Mouse (Mus musculus) kidney, embryonic 15.5 days (tissue): Measurements from ENCODE around the gene Frmpd2. TPM values are rescaled to one million over a fixed set of nuclear protein-coding genes. Genes with fewer than 3 reads are reported as not detected.
A peak's percentile ranks its signal among the peaks of the same experiment; 100 is the strongest.

Experiments used
- ATAC-seq: fragments of 200-750 bp; cut with Nextera tagmentation; replicated peaks from 2 replicates; pipeline ENCODE4 v1.8.0; 2017; ENCODE audit warnings: moderate TSS enrichment; ENCODE audit not compliant: low FRiP score
- H3K27ac ChIP-seq: fragments of 300-500 bp; sonication (generic); 2 replicates; pipeline ENCODE4 v1.5.1; 2015; ENCODE audit warnings: mild to moderate bottlenecking, inconsistent platforms
- H3K27me3 ChIP-seq: fragments of 300-500 bp; sonication (generic); 2 replicates; pipeline ENCODE4 v1.6.1; 2015; ENCODE audit warnings: inconsistent platforms
- H3K36me3 ChIP-seq: fragments of 300-500 bp; sonication (generic); 2 replicates; pipeline ENCODE4 v1.6.1; 2015; ENCODE audit warnings: inconsistent platforms
- H3K4me1 ChIP-seq: fragments of 300-500 bp; sonication (generic); 2 replicates; pipeline ENCODE4 v1.6.1; 2015; ENCODE audit warnings: inconsistent platforms
- H3K4me2 ChIP-seq: fragments of 300-500 bp; sonication (generic); 2 replicates; pipeline ENCODE4 v1.6.1; 2015; ENCODE audit warnings: moderate library complexity, mild to moderate bottlenecking, inconsistent platforms
- H3K4me3 ChIP-seq: fragments of 300-500 bp; sonication (generic); replicated peaks from 2 replicates; pipeline ENCODE4 v1.5.1; 2015; ENCODE audit warnings: mild to moderate bottlenecking, inconsistent platforms
- H3K9ac ChIP-seq: fragments of 300-500 bp; sonication (generic); 2 replicates; pipeline ENCODE4 v1.6.1; 2015; ENCODE audit warnings: mild to moderate bottlenecking, inconsistent platforms
- H3K9me3 ChIP-seq: fragments of 300-500 bp; sonication (generic); replicated peaks from 2 replicates; pipeline ENCODE4 v1.6.1; 2016; ENCODE audit warnings: inconsistent platforms
- WGBS: fragments of 180-500 bp; shearing (Covaris S2); methylation state at CpG from one replicate; pipeline ENCODE4 v1.1.7; 2015; ENCODE audit warnings: mixed read lengths; 5-methylcytosine and 5-hydroxymethylcytosine counted together
- polyA plus RNA-seq: library from polyadenylated mRNA; unstranded; fragments of >200 nt; fragmentation: Nextera tagmentation; extraction: Ambion mirVana; gene quantifications from 2 replicates; pipeline ENCODE4 v1.2.1, GENCODE M21; 2015

The Frmpd2 gene
- polyA plus RNA-seq, 1 experiment from 2014 or later, result 0.05 TPM

- H3K36me3 ChIP-seq, result no peaks in the 10 kb centered on the region
Measured at GRCm38 (mm10) chr14:33467766-33468165, 3.7 kb upstream of the Frmpd2 start.

GRCm38 (mm10) chr14:33474461-33474860, 3.0 kb downstream of the Frmpd2 start:
- no peak for ATAC-seq
- no peaks in the 10 kb centered on the region for H3K27me3 ChIP-seq

More at GRCm38 (mm10) chr14:33467766-33468165, 3.7 kb upstream of the Frmpd2 start:
- Histone ChIP-seq H3K27me3 (no peaks in the 10 kb centered on the region), H3K4me3 (no peak overlapping the region), H3K9me3 (no peaks in the 10 kb centered on the region), H3K9ac (no peak overlapping the region), H3K4me2 (no peak overlapping the region), H3K4me1 (no peaks in the 10 kb centered on the region), H3K27ac (no peak overlapping the region)
- no peak for ATAC-seq
- 75% methylated on average over 6 of the region's 6 CpGs for WGBS

GRCm38 (mm10) chr14:33476094-33476760, 4.7 kb downstream of the Frmpd2 start:
- Histone ChIP-seq H3K4me1 (0 out of 2 replicates have a peak, but pooled peaks cover 8% of the 10 kb centered on the region), H3K9ac (no peak overlapping the region), H3K4me3 (no peak overlapping the region), H3K36me3 (no peaks in the 10 kb centered on the region), H3K27ac (no peak overlapping the region), H3K4me2 (no peak overlapping the region), H3K9me3 (no peaks in the 10 kb centered on the region), H3K27me3 (no peaks in the 10 kb centered on the region)
- 20% methylated on average over 3 of the region's 3 CpGs for WGBS
- ATAC-seq, result no peak

More at GRCm38 (mm10) chr14:33474461-33474860, 3.0 kb downstream of the Frmpd2 start:
- H3K9ac ChIP-seq, result no peak overlapping the region
- no peaks in the 10 kb centered on the region for H3K9me3 ChIP-seq
- no peak overlapping the region for H3K4me2 ChIP-seq
- no peaks in the 10 kb centered on the region for H3K36me3 ChIP-seq
- H3K4me1 ChIP-seq, result 0 out of 2 replicates have a peak, but pooled peaks cover 8% of the 10 kb centered on the region
- 63% methylated on average over 2 of the region's 2 CpGs for WGBS
- H3K27ac ChIP-seq, result no peak overlapping the region
- no peak overlapping the region for H3K4me3 ChIP-seq

- Histone ChIP-seq H3K4me1 (peaks cover 5% of the 10 kb centered on the region; the same call in 1 of the 2 replicates), H3K27me3 (no peaks in the 10 kb centered on the region; the same call in 1 of the 2 replicates), H3K9me3 (no peaks in the 10 kb centered on the region), H3K27ac (no peak overlapping the region), H3K4me3 (no peak overlapping the region), H3K36me3 (no peaks in the 10 kb centered on the region), H3K9ac (no peak overlapping the region), H3K4me2 (no peak overlapping the region)
- 36% methylated on average over 3 of the region's 3 CpGs for WGBS
- ATAC-seq, result no peak
Measured at GRCm38 (mm10) chr14:33481991-33482390, 10.5 kb downstream of the Frmpd2 start.

GRCm38 (mm10) chr14:33487805-33488550, 16.5 kb downstream of the Frmpd2 start:
- Histone ChIP-seq H3K4me3 (no peak overlapping the region), H3K4me2 (peak overlapping the region; percentile 34; the same call in 1 of the 2 replicates), H3K36me3 (no peaks in the 10 kb centered on the region), H3K9me3 (no peaks in the 10 kb centered on the region), H3K27me3 (no peaks in the 10 kb centered on the region; the same call in 1 of the 2 replicates), H3K27ac (peak overlapping the region; percentile 84), H3K9ac (no peak overlapping the region), H3K4me1 (peaks cover 24% of the 10 kb centered on the region)
- ATAC-seq, result peak; percentile 90
- WGBS, result 42% methylated on average over 15 of the region's 15 CpGs

- H3K4me1 ChIP-seq, result peaks cover 6% of the 10 kb centered on the region; the same call in 1 of the 2 replicates
- ATAC-seq, result no peak
- H3K4me3 ChIP-seq, result no peak overlapping the region
- H3K9ac ChIP-seq, result no peak overlapping the region
- H3K36me3 ChIP-seq, result no peaks in the 10 kb centered on the region
- no peaks in the 10 kb centered on the region for H3K27me3 ChIP-seq
- no peaks in the 10 kb centered on the region for H3K9me3 ChIP-seq
- no peak overlapping the region for H3K27ac ChIP-seq
- WGBS, result 73% methylated on average over 4 of the region's 4 CpGs
- no peak overlapping the region for H3K4me2 ChIP-seq
Measured at GRCm38 (mm10) chr14:33495226-33495625, 23.7 kb downstream of the Frmpd2 start.

GRCm38 (mm10) chr14:33497418-33497817, 25.9 kb downstream of the Frmpd2 start:
- H3K4me3 ChIP-seq, result no peak overlapping the region
- no peaks in the 10 kb centered on the region for H3K36me3 ChIP-seq
- no peaks in the 10 kb centered on the region for H3K27me3 ChIP-seq
- peaks cover 6% of the 10 kb centered on the region; the same call in 1 of the 2 replicates for H3K4me1 ChIP-seq
- ATAC-seq, result no peak
- H3K4me2 ChIP-seq, result no peak overlapping the region
- H3K9ac ChIP-seq, result no peak overlapping the region
- no peaks in the 10 kb centered on the region for H3K9me3 ChIP-seq
- no peak overlapping the region for H3K27ac ChIP-seq
- WGBS, result 69% methylated on average over 5 of the region's 5 CpGs

GRCm38 (mm10) chr14:33498849-33499248, 27.4 kb downstream of the Frmpd2 start:
- no peak overlapping the region for H3K9ac ChIP-seq
- WGBS, result 57% methylated on average over 3 of the region's 3 CpGs
- H3K9me3 ChIP-seq, result no peaks in the 10 kb centered on the region
- no peak overlapping the region for H3K4me3 ChIP-seq
- H3K4me1 ChIP-seq, result peaks cover 6% of the 10 kb centered on the region; the same call in 1 of the 2 replicates
- H3K27me3 ChIP-seq, result no peaks in the 10 kb centered on the region
- no peak overlapping the region for H3K27ac ChIP-seq
- no peak overlapping the region for H3K4me2 ChIP-seq
- no peak for ATAC-seq
- H3K36me3 ChIP-seq, result no peaks in the 10 kb centered on the region

GRCm38 (mm10) chr14:33500631-33501030, 29.1 kb downstream of the Frmpd2 start:
- ATAC-seq, result no peak
- Histone ChIP-seq H3K4me3 (no peak overlapping the region), H3K9me3 (no peaks in the 10 kb centered on the region), H3K4me1 (peaks cover 6% of the 10 kb centered on the region; the same call in 1 of the 2 replicates), H3K36me3 (no peaks in the 10 kb centered on the region), H3K9ac (no peak overlapping the region), H3K4me2 (no peak overlapping the region), H3K27ac (no peak overlapping the region), H3K27me3 (no peaks in the 10 kb centered on the region)
- 68% methylated on average over 10 of the region's 10 CpGs for WGBS

GRCm38 (mm10) chr14:33503311-33503710, 31.8 kb downstream of the Frmpd2 start:
- H3K4me1 ChIP-seq, result peaks cover 6% of the 10 kb centered on the region; the same call in 1 of the 2 replicates
- no peak overlapping the region for H3K4me3 ChIP-seq
- H3K9ac ChIP-seq, result no peak overlapping the region
- H3K27me3 ChIP-seq, result no peaks in the 10 kb centered on the region
- 83% methylated on average over 9 of the region's 9 CpGs for whole genome bisulfite sequencing
- ATAC-seq, result no peak
- no peaks in the 10 kb centered on the region for H3K36me3 ChIP-seq
- H3K9me3 ChIP-seq, result no peaks in the 10 kb centered on the region
- no peak overlapping the region for H3K27ac ChIP-seq
- no peak overlapping the region for H3K4me2 ChIP-seq

GRCm38 (mm10) chr14:33506696-33507095, 35.2 kb downstream of the Frmpd2 start:
- no peak overlapping the region for H3K4me3 ChIP-seq
- no peak overlapping the region for H3K9ac ChIP-seq
- 68% methylated on average over 4 of the region's 4 CpGs for WGBS
- no peaks in the 10 kb centered on the region for H3K36me3 ChIP-seq
- H3K4me1 ChIP-seq, result no peaks in the 10 kb centered on the region
- H3K27ac ChIP-seq, result no peak overlapping the region
- H3K9me3 ChIP-seq, result no peaks in the 10 kb centered on the region
- no peak overlapping the region for H3K4me2 ChIP-seq
- no peaks in the 10 kb centered on the region for H3K27me3 ChIP-seq
- ATAC-seq, result no peak

GRCm38 (mm10) chr14:33508660-33509059, 37.2 kb downstream of the Frmpd2 start:
- Histone ChIP-seq H3K36me3 (no peaks in the 10 kb centered on the region), H3K9ac (no peak overlapping the region), H3K27me3 (no peaks in the 10 kb centered on the region), H3K4me3 (no peak overlapping the region), H3K27ac (no peak overlapping the region), H3K9me3 (no peaks in the 10 kb centered on the region), H3K4me2 (no peak overlapping the region), H3K4me1 (no peaks in the 10 kb centered on the region)
- no peak for ATAC-seq
- WGBS, result 97% methylated on average over 1 of the region's 1 CpGs
